Mouse (Mus musculus): ENCODE measurements around the gene Prss44. TPM values are rescaled to one million over a fixed set of nuclear protein-coding genes. Genes with fewer than 3 reads are reported as not detected.
A peak's percentile ranks its signal among the peaks of the same experiment; 100 is the strongest.

The Prss44 gene
- not detected in 2 replicates for polyA plus RNA-seq (2016; fragmentation: Nextera tagmentation; extraction: Ambion mirVana)

- no peak within 1 kb of the TSS for H3K4me3 ChIP-seq
- 0 out of 2 replicates have a peak, but pooled peaks cover 4% of the 10 kb centered on the region for H3K4me1 ChIP-seq (replicated peaks)
- H3K27ac ChIP-seq: no peak within 1 kb of the TSS
- no peaks in the 10 kb centered on the region for H3K9me3 ChIP-seq
- no peaks in the 10 kb centered on the region for H3K36me3 ChIP-seq
- peaks cover 4% of the 10 kb centered on the region; the same call in 1 of the 2 replicates for H3K27me3 ChIP-seq (ENCODE audit: insufficient read depth, poor library complexity, severe bottlenecking)
- peak; percentile 11 for DNase-seq (ENCODE audit: low spot score)
- 73% methylated on average over 18 of the region's 18 CpGs for WGBS
These were observed at the start of gene Prss44 for GRCm38 (mm10) chr9:110813789-110814188. Prss44 (plus strand) TSS chr9:110813994.

GRCm38 (mm10) chr9:110772336-110772735, 41.5 kb upstream of the Prss44 start:
- Histone ChIP-seq H3K4me3 (no peak overlapping the region), H3K27me3 (ENCODE audit: insufficient read depth, poor library complexity, severe bottlenecking) (0 out of 2 replicates have a peak, but pooled peaks cover 2% of the 10 kb centered on the region), H3K27ac (no peak overlapping the region), H3K36me3 (no peaks in the 10 kb centered on the region), H3K9me3 (no peaks in the 10 kb centered on the region), H3K4me1 (replicated peaks) (no peaks in the 10 kb centered on the region)
- DNase-seq (ENCODE audit: low spot score): no peak
- 93% methylated on average over 10 of the region's 10 CpGs for WGBS

GRCm38 (mm10) chr9:110774403-110775268, 39.2 kb upstream of the Prss44 start:
- Histone ChIP-seq H3K27ac (no peak overlapping the region), H3K4me1 (replicated peaks) (peaks cover 5% of the 10 kb centered on the region; the same call in 1 of the 2 replicates), H3K36me3 (no peaks in the 10 kb centered on the region), H3K4me3 (no peak overlapping the region), H3K27me3 (ENCODE audit: insufficient read depth, poor library complexity, severe bottlenecking) (peaks cover 23% of the 10 kb centered on the region), H3K9me3 (no peaks in the 10 kb centered on the region)
- 74% methylated on average over 15 of the region's 15 CpGs for WGBS
- DNase-seq (ENCODE audit: low spot score): no peak

DNA sequence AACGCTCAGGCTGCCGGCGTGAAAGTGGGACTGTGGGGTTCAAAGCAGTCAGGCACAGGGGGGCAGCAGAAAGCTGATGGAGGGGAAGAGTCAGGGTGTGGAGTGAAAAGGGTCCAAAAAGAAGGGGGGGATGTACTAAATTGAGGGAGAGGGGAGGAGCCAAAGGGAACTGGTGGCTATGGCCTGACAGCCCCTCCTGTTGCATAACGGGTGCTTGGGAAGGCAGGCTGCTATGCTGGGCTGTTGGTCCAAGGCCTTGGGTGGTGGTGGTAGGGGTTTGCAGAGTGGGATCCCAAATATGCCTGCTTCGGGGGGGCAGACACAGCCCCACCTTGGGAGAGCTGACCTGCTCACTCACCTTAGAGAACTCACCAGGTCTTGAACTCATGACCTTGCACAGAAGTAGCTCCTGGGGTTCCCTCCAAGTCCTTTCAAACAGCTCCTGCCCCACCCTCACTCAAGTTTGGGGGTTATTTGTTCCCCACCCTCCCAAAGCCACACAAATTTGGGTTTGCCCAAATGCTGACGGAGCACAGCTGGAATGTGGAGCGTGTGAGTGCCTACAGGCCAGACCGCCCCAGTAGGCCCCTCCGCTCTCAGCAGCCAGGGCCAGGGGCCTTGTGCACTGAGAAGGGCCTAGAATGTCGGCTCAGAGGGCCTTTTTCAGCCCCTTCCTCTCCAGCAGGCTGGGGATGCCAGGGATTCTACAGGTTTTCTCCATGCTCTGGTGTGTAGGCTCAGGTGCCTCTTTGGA, 38.3 kb upstream of the Prss44 start:
- WGBS: 82% methylated on average over 10 of the region's 10 CpGs

GRCm38 (mm10) chr9:110778100-110778499, 35.7 kb upstream of the Prss44 start:
- H3K27me3 ChIP-seq (ENCODE audit: insufficient read depth, poor library complexity, severe bottlenecking): peaks cover 47% of the 10 kb centered on the region
- H3K4me3 ChIP-seq: no peak overlapping the region
- no peak overlapping the region for H3K27ac ChIP-seq
- 93% methylated on average over 1 of the region's 1 CpGs for WGBS
- H3K4me1 ChIP-seq (replicated peaks): peaks cover 25% of the 10 kb centered on the region
- DNase-seq (ENCODE audit: low spot score): no peak
- no peaks in the 10 kb centered on the region for H3K36me3 ChIP-seq
- no peaks in the 10 kb centered on the region for H3K9me3 ChIP-seq

More for the DNA sequence above, 38.3 kb upstream of the Prss44 start:
- Histone ChIP-seq H3K27ac (no peak overlapping the region), H3K36me3 (no peaks in the 10 kb centered on the region), H3K9me3 (no peaks in the 10 kb centered on the region), H3K27me3 (ENCODE audit: insufficient read depth, poor library complexity, severe bottlenecking) (peaks cover 31% of the 10 kb centered on the region), H3K4me1 (replicated peaks) (peaks cover 7% of the 10 kb centered on the region), H3K4me3 (no peak overlapping the region)
- DNase-seq (ENCODE audit: low spot score): no peak

DNA sequence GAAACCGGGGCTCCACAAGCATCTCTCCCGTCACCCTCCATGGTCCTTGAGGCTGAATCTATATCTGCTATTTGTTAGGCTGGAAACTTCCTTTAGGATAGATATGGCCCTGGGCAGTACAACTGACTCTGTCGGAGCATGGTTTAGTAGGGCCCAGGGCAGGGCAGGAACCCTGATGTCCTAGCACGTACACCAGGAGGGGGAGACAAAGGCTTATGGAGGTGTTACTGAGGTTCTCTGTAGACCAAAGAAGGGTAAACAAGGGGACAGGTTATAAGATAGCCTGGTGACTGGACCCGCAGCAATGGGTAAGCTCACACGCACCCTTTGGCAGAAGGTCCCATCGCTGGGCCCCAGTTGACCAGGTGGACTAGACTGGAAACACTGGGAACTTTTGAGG, 35.2 kb upstream of the Prss44 start:
- H3K9me3 ChIP-seq: no peaks in the 10 kb centered on the region
- H3K4me3 ChIP-seq: no peak overlapping the region
- 82% methylated on average over 7 of the region's 7 CpGs for WGBS
- H3K27ac ChIP-seq: no peak overlapping the region
- H3K4me1 ChIP-seq (replicated peaks): peaks cover 25% of the 10 kb centered on the region
- no peaks in the 10 kb centered on the region for H3K36me3 ChIP-seq
- H3K27me3 ChIP-seq (ENCODE audit: insufficient read depth, poor library complexity, severe bottlenecking): peaks cover 47% of the 10 kb centered on the region
- no peak for DNase-seq (ENCODE audit: low spot score)

GRCm38 (mm10) chr9:110779242-110779913, 34.4 kb upstream of the Prss44 start:
- Histone ChIP-seq H3K9me3 (no peaks in the 10 kb centered on the region), H3K4me1 (replicated peaks) (peaks cover 25% of the 10 kb centered on the region), H3K4me3 (no peak overlapping the region), H3K36me3 (no peaks in the 10 kb centered on the region), H3K27me3 (ENCODE audit: insufficient read depth, poor library complexity, severe bottlenecking) (peaks cover 47% of the 10 kb centered on the region), H3K27ac (no peak overlapping the region)
- peak; percentile 32 for DNase-seq (ENCODE audit: low spot score)
- WGBS: 60% methylated on average over 5 of the region's 5 CpGs

GRCm38 (mm10) chr9:110781256-110781721, 32.5 kb upstream of the Prss44 start:
- Histone ChIP-seq H3K4me1 (replicated peaks) (peaks cover 25% of the 10 kb centered on the region), H3K36me3 (no peaks in the 10 kb centered on the region), H3K4me3 (peak overlapping the region; percentile 59), H3K9me3 (no peaks in the 10 kb centered on the region), H3K27ac (peak overlapping the region; percentile 84), H3K27me3 (ENCODE audit: insufficient read depth, poor library complexity, severe bottlenecking) (peaks cover 47% of the 10 kb centered on the region)
- WGBS: under 1% methylated on average over 43 of the region's 43 CpGs
- peak; percentile 98 for DNase-seq (ENCODE audit: low spot score)

- Histone ChIP-seq H3K4me1 (replicated peaks) (peaks cover 25% of the 10 kb centered on the region), H3K36me3 (no peaks in the 10 kb centered on the region), H3K4me3 (peak overlapping the region; percentile 59), H3K9me3 (no peaks in the 10 kb centered on the region), H3K27me3 (ENCODE audit: insufficient read depth, poor library complexity, severe bottlenecking) (peaks cover 47% of the 10 kb centered on the region), H3K27ac (peak overlapping the region; percentile 84)
- peak; percentile 83 for DNase-seq (ENCODE audit: low spot score)
- under 1% methylated on average over 23 of the region's 23 CpGs for WGBS
These were observed 32.1 kb upstream of the Prss44 start for GRCm38 (mm10) chr9:110781731-110782130.

DNA sequence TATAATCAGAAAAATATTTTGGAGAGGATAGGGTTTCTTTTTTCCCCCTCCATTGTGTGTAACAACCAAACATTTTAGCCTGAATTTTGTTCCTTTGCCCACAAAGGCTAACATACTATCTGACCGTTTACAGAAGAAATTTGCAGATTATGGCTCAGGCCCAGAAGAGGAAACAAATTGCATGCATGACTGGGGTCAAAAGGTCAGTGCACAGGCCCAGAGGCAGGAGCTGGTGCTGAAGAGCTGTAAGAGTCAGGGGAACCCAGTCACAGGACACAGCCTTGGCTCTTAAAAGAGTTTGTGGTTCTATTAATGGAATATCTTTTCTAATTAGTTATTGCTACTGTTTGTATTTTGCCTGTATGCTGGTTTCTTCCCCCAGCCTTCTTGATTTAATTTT, 30.2 kb upstream of the Prss44 start:
- H3K27me3 ChIP-seq (ENCODE audit: insufficient read depth, poor library complexity, severe bottlenecking): peaks cover 33% of the 10 kb centered on the region
- H3K4me3 ChIP-seq: no peak overlapping the region
- 51% methylated on average over 1 of the region's 1 CpGs for WGBS
- no peaks in the 10 kb centered on the region for H3K9me3 ChIP-seq
- H3K4me1 ChIP-seq (replicated peaks): peaks cover 23% of the 10 kb centered on the region
- H3K27ac ChIP-seq: no peak overlapping the region
- H3K36me3 ChIP-seq: no peaks in the 10 kb centered on the region
- no peak for DNase-seq (ENCODE audit: low spot score)

DNA sequence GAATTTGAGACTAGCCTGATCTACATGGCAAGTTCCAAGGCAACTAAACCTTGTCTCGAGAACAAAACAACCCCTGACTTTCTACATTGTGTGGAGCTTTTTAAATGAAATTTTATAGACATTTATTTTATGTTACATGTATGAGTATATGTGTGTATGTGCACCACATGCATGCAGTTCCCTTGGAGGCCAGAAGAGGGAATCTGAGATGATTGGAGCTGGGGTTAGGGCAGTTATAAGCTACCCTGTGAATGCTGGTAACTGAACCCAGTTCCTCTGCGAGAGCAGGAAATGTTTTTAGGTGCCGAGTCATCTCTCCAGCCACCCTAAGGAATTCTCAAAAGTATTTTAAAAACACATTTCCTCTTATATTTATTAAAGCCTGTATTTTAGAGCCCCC, 25.6 kb upstream of the Prss44 start:
- WGBS: 96% methylated on average over 3 of the region's 3 CpGs
- Histone ChIP-seq H3K27me3 (ENCODE audit: insufficient read depth, poor library complexity, severe bottlenecking) (no peaks in the 10 kb centered on the region; the same call in 1 of the 2 replicates), H3K4me3 (no peak overlapping the region), H3K9me3 (no peaks in the 10 kb centered on the region), H3K36me3 (no peaks in the 10 kb centered on the region), H3K4me1 (replicated peaks) (no peaks in the 10 kb centered on the region), H3K27ac (no peak overlapping the region)
- no peak for DNase-seq (ENCODE audit: low spot score)

DNA sequence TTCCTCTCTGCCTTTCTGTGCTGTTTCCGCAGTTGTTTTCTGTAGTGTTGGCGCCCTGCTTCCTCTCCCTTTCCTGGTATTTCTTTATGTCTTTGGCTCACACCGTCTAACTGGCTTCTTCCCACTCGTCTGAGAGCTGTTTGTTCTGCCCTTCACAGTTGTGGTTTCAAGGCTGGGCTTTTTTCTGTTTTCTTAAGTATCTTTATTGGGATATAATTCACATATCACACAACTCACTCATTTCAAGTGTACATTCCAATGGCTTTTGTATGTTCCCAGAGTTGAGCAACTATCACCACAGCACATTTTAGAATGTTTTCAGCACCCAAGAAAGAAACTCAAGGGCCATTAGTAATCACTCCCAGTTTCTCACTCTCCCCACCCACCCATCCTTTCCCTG, 23.3 kb upstream of the Prss44 start:
- Histone ChIP-seq H3K36me3 (no peaks in the 10 kb centered on the region), H3K9me3 (no peaks in the 10 kb centered on the region), H3K27me3 (ENCODE audit: insufficient read depth, poor library complexity, severe bottlenecking) (no peaks in the 10 kb centered on the region), H3K27ac (no peak overlapping the region), H3K4me3 (no peak overlapping the region), H3K4me1 (replicated peaks) (no peaks in the 10 kb centered on the region)
- 78% methylated on average over 4 of the region's 4 CpGs for WGBS
- DNase-seq (ENCODE audit: low spot score): no peak
